Mouse (Mus musculus) lung, embryonic 14.5 days (tissue): Measurements from ENCODE around the gene Gm4201. TPM values are rescaled to one million over a fixed set of nuclear protein-coding genes. Genes with fewer than 3 reads are reported as not detected.
"Not testable (repeated sequence)": the region's sequence is repeated elsewhere in the genome, so short reads cannot be mapped to it uniquely, and the experiment has no call there.

ENCODE experiments used
- ATAC-seq: fragments of 200-750 bp; cut with Nextera tagmentation; 2 replicates; pipeline ENCODE4 v1.8.0; 2017; ENCODE audit warnings: mild to moderate bottlenecking, moderate TSS enrichment, moderate library complexity; ENCODE audit not compliant: insufficient read depth
- DNase-seq: peaks from one replicate; pipeline ENCODE4 v3.0.0-alpha.2; 2015
- H3K27ac ChIP-seq: fragments of 300-500 bp; sonication (generic); 2 replicates; pipeline ENCODE4 v1.5.1; 2014; ENCODE audit warnings: low read depth, mild to moderate bottlenecking, moderate library complexity
- H3K27me3 ChIP-seq: fragments of 300-500 bp; sonication (generic); 2 replicates; pipeline ENCODE4 v1.6.1; 2014; ENCODE audit warnings: low read length, control low read depth; ENCODE audit not compliant: insufficient read depth
- H3K36me3 ChIP-seq: fragments of 300-500 bp; sonication (generic); 2 replicates; pipeline ENCODE4 v1.6.1; 2014; ENCODE audit warnings: control low read depth; ENCODE audit not compliant: insufficient read depth
- H3K4me1 ChIP-seq: fragments of 300-500 bp; sonication (generic); 2 replicates; pipeline ENCODE4 v1.6.1; 2014; ENCODE audit warnings: antibody characterized with exemption, control low read depth; ENCODE audit not compliant: insufficient read depth
- H3K4me2 ChIP-seq: fragments of 300-500 bp; sonication (generic); 2 replicates; pipeline ENCODE4 v1.6.1; 2014; ENCODE audit warnings: mild to moderate bottlenecking
- H3K4me3 ChIP-seq: fragments of 300-500 bp; sonication (generic); 2 replicates; pipeline ENCODE4 v1.5.1; 2014; ENCODE audit warnings: low read depth, low read length
- H3K9ac ChIP-seq: fragments of 300-500 bp; sonication (generic); 2 replicates; pipeline ENCODE4 v1.6.1; 2014
- H3K9me3 ChIP-seq: fragments of 300-500 bp; sonication (generic); 2 replicates; pipeline ENCODE4 v1.6.1; 2016; ENCODE audit warnings: low read depth, low read length, control low read depth
- WGBS: fragments of 180-500 bp; shearing (Covaris S2); extraction: QIAGEN DNeasy Blood & Tissue Kit; methylation state at CpG from one replicate; pipeline ENCODE4 v1.1.7; 2014; 5-methylcytosine and 5-hydroxymethylcytosine counted together
- polyA plus RNA-seq: library from polyadenylated mRNA; unstranded; fragments of >200 nt; fragmentation: Nextera tagmentation; extraction: Ambion mirVana; gene quantifications from 2 replicates; pipeline ENCODE4 v1.2.1, GENCODE M21; 2014

Gene Gm4201
- not detected in 2 replicates for polyA plus RNA-seq

DNA sequence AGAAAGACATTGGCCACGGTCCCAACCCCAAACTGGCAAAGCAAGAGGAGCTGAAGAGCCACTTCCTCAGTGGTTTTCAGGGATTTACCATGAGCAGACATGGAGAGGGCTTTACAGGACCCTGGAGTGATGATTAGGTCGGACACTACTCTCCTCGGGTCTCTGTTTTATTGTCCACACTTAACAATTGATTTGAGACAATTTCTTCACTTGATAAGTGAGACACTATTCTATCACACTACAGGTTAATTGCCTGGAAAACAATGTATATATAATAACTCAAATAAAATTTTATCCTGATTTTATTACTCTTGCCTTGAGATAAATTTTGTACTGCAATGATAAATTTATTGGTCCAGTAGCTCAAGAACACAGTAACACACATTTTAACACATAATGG lies at the start of gene Gm4201:
Gene Gm4201, minus strand, starts transcription at position 101 of the 400 bp plus-strand sequence.
- not testable (repeated sequence) for DNase-seq, H3K4me2 ChIP-seq, H3K36me3 ChIP-seq, H3K4me3 ChIP-seq, H3K27ac ChIP-seq, H3K27me3 ChIP-seq, H3K9ac ChIP-seq, H3K9me3 ChIP-seq, H3K4me1 ChIP-seq, ATAC-seq
- WGBS = no CpG with 5 or more reads among the region's 3 CpGs

DNA sequence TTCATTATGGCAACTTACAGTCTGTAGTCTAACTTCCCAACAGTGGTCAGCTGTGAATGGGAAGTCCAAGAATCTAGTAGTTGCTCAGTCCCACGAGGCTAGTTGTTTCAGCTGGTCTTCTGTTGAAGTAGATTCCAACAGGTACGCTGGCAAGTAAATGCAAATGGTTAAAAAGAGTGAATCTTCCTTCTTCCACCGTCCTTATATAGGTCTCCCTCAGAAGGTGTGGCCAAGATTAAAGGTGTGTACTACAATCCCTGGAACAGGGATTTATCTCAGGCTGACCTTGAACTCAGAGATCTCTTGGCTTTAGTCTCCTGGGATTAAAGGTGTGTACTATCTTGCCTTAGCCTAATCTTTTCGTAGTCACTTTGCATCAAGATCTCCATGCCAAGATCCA lies 22.9 kb upstream of the Gm4201 start, which contains the start of gene Gm4565:
Gene Gm4565, minus strand, starts transcription at position 101 of the 400 bp plus-strand sequence.
- not testable (repeated sequence) for H3K27ac ChIP-seq, DNase-seq, H3K27me3 ChIP-seq, H3K9me3 ChIP-seq, H3K36me3 ChIP-seq, H3K4me2 ChIP-seq, H3K4me3 ChIP-seq, H3K9ac ChIP-seq, ATAC-seq, H3K4me1 ChIP-seq
- WGBS = 86% methylated on average over 2 of the region's 4 CpGs

DNA sequence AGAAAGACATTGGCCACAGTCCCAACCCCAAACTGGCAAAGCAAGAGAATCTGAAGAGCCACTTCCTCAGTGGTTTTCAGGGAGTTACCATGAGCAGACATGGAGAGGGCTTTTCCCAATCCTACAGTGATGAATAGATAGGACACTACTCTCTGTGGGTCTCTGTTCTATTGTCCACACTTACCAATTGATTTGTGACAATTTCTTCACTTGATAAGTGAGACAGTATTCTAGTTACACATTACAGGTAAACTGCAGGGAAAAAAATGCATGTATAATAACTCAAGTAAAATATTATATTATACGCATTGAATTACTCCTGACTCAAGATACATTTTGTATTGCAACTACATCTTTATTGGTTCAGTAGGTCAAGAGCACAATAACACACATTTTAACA lies 30.4 kb downstream of the Gm4201 start, which contains the start of gene Gm8677:
Gene Gm8677, minus strand, starts transcription at position 101 of the 400 bp plus-strand sequence.
- H3K36me3 ChIP-seq, H3K27ac ChIP-seq, DNase-seq, H3K4me3 ChIP-seq, H3K27me3 ChIP-seq, H3K4me1 ChIP-seq, H3K9ac ChIP-seq, ATAC-seq, H3K9me3 ChIP-seq, H3K4me2 ChIP-seq: not testable (repeated sequence)
- WGBS = no CpG with 5 or more reads among the region's 1 CpGs

DNA sequence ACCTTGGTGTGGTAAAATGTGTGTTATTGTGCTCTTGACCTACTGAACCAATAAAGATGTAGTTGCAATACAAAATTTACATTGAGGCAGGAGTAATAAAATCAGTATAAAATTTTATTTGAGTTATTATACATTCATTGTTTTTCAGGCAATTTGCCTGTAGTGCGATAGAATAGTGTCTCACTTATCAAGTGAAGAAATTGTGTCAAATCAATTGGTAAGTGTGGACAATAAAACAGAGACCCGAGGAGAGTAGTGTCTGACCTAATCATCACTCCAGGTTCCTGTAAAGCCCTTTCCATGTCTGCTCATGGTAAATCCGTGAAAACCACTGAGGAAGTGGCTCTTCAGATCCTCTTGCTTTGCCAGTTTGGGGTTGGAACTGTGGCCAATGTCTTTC lies 42.5 kb downstream of the Gm4201 start, which contains the start of gene Vmn1r152:
Gene Vmn1r152, plus strand, starts transcription at position 301 of the 400 bp plus-strand sequence.
- H3K4me2 ChIP-seq, H3K4me1 ChIP-seq, DNase-seq, H3K36me3 ChIP-seq, H3K4me3 ChIP-seq, H3K27ac ChIP-seq, H3K9me3 ChIP-seq, H3K9ac ChIP-seq, H3K27me3 ChIP-seq, ATAC-seq: not testable (repeated sequence)
- no CpG with 5 or more reads among the region's 3 CpGs for WGBS

Other genes starting within 250 kb of the Gm4201 start
- not detected in 2 replicates for gene Gm4187, start 235.6 kb downstream of the Gm4201 start, polyA plus RNA-seq
- gene Gm8660, start 194.3 kb downstream of the Gm4201 start, polyA plus RNA-seq = not detected in 2 replicates
- not detected in 2 replicates for gene Vmn1r148, start 151.8 kb downstream of the Gm4201 start, polyA plus RNA-seq
- not detected in 2 replicates for gene Vmn1r149, start 127.1 kb downstream of the Gm4201 start, polyA plus RNA-seq
- not detected in 2 replicates for gene Gm10665, start 101.3 kb downstream of the Gm4201 start, polyA plus RNA-seq
- not detected in 2 replicates for gene Vmn1r151, start 65.7 kb downstream of the Gm4201 start, polyA plus RNA-seq
- not detected in 2 replicates for gene Vmn1r152, start 42.4 kb downstream of the Gm4201 start, polyA plus RNA-seq
- gene Gm8677, start 30.5 kb downstream of the Gm4201 start, polyA plus RNA-seq = not detected in 2 replicates
- not detected in 2 replicates for gene Gm4565, start 22.8 kb upstream of the Gm4201 start, polyA plus RNA-seq
- not detected in 2 replicates for gene Vmn1r155, start 92.7 kb upstream of the Gm4201 start, polyA plus RNA-seq
- gene Gm8693, start 127.0 kb upstream of the Gm4201 start, polyA plus RNA-seq = not detected in 2 replicates
- not detected in 2 replicates for gene Gm4567, start 154.4 kb upstream of the Gm4201 start, polyA plus RNA-seq
- not detected in 2 replicates for gene Vmn1r157, start 196.4 kb upstream of the Gm4201 start, polyA plus RNA-seq
- gene Vmn1r158, start 225.4 kb upstream of the Gm4201 start, polyA plus RNA-seq = not detected in 2 replicates